Mouse (Mus musculus): ENCODE results near the gene Rpia.
"Not testable (repeated sequence)": the region's sequence is repeated elsewhere in the genome, so short reads cannot be mapped to it uniquely, and the experiment has no call there.

The Rpia gene

DNA sequence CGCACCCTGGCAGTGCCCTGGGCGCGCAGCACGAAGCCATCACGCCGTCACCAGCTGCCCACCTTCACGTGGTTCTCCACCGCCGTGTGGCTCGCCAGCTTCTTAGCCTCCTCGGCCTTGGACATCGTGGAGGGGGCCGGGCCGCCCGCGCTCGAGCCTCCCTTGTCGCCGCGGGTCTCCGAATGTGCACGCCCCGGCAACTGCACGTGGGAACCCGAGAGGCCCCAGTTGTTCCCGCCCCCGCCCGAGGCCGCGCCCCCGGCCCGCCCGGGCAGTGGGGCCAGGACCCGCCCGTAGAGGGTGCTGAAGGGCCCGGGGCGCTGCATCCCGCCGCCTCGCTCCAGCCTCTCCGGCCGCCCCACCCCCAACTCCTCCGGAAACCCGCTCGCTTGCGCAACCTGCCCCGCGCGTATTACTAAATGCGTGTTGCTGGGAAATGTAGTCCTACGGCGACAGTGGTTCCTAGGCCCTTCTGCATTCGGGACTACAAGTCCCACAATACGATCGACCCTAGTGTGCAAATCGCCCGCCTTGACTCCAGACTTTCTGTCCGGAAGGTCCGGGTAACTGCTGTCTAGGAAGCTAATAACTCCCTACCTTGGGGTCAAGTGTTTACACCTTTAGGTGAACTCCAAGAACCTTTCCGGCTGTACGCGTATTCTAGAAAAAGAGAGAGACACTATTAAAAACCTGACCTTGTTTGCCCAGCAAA is at the start of gene Rpia:
Rpia (minus strand) TSS at position 409 of the 712 bp plus-strand sequence.
- DNase-seq (ENCODE audit: low spot score): peak; percentile 98

DNA sequence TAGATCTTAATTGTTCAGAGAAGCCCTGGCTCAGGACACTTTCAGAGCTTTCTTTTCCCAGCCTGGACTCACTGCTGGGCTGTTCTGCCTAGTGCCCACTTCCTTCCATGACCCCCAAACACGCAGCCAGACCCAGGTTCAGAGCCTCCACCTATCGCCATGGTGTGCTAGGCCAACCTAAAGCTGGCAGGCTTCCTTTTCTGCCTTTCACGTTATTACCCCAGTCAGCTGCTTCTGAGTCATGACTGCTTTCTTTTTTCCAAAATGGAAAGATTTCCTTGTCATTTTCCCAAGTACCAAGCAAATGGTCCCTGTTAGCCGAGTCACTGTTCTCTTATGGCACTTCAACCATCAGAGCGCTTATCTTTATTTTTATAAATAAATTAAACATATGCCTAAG is 48.2 kb upstream of the Rpia start:
- no peak for DNase-seq (ENCODE audit: low spot score)

DNA sequence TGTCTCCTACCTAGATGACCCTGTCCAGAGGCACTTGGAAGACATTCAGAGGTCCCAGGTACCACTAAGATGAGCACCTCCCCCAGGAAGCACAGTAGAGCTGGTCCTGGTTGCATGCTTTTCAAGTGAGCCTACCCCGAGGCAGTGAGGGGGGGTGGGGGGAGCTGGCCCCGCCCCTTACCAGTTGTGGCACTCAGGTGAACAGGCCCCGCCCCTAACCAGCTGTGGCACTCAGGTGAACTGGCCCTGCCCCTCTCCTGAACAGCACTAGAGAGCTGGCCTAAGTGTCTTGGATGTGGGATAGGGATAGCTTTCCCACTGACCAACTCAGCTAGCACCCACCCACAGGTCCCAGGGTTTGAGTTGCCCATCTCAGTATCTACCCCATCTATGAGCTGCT is 46.5 kb upstream of the Rpia start:
- DNase-seq (ENCODE audit: low spot score): no peak

DNA sequence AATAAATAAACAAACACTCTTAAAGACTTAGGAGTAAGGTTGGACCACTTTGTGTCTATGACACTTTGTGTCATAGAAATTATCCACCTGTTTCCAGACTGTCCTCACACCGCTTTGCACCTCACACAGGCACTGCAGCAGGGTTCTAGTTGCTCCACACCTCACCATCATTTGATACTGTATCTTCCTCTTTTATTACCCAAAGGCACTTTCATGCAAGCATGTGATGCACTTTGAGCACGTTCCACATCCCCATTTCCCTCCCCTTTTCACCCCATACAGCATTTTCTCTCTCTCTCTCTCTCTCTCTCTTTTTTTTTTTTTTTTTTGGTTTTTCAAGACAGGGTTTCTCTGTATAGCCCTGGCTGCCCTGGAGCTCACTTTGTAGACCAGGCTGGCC is 45.3 kb upstream of the Rpia start:
- no peak for DNase-seq (ENCODE audit: low spot score)

DNA sequence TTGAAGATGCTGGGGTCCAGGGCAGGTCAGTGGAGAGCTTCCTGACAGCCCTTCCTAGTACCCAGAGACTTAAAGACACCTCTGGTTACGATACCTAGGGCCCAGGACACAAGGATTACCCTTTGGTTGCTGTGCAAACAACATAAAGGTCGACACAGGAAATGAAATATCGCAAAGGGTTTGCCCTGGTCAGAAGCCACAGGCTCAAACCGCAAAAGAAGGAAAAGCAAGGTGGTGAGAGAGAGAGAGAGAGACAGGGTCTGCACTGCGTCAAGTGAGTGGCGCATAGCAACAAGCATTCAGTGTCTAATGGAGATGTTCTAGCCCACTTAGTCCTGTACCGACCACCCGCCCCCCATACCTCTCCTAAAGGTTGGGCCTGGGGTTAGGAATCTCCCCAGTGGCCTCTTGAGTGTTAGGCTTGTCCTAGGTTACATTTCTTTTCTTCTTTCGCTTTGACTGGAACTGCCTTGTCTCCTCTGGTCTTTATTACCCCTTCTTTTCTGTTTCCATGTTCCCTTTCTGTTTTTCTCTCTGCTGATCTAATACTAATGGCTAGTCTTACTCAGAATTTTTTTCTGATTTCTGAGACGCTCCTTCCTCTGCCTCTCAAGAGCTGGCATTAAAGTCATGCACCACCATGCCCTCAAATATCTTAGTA is 39.3 kb upstream of the Rpia start:
- DNase-seq (ENCODE audit: low spot score): no peak

DNA sequence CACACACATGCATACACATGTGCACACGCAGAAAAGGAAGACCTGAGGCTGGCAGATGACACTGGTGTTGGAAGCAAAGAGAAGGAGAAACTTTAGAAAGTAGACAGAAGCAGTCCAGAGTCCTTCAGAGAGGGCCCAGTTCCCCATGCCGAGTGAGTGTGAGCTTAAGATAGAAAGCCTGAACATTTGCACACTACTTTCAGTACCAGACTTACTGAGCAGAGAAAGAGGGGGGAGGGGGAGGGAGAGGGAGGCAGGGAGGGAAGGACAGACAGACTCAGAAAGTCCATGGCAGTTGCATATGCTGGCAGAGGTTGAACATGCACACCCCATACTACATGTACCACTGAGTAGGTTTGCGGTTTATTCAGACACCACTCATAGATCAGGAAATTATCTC is 38.5 kb upstream of the Rpia start:
- DNase-seq (ENCODE audit: low spot score): no peak

DNA sequence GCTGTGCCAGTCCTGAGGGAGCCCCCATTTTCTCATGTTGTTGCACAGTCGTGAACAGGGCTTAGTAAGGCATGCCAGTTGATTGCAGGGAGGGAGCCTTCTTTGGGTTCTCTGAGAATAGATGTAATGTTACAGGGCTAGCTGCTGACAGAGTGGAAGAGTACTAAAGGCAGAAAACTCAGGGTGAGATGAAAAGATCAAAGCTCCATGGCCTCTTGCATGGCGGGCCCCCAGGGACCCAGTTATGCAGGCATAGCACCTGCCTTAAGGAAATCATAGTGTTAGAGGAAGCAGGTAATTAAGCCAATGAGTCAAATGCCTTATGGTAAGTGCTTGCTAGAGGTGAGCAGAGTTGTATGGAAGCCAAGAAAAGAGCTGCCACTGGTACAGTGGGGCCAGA is 37.4 kb upstream of the Rpia start:
- no peak for DNase-seq (ENCODE audit: low spot score)

DNA sequence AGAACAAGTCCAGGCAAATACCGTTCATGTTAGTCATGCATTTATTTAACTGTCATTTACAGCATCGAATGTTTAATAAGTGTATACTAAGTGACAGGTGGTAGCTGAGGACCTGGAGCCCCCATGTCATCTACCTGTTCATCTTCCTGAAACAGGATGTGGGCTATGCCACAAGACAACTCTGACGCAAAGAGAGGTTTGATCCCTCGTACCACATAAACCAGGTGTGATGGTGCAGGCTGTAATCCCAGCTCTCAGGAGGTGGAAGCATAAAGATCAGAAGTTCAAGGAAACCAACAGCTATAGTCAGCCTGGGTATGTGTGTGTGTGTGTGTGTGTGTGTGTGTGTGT is 32.9 kb upstream of the Rpia start:
- no peak for DNase-seq (ENCODE audit: low spot score)

DNA sequence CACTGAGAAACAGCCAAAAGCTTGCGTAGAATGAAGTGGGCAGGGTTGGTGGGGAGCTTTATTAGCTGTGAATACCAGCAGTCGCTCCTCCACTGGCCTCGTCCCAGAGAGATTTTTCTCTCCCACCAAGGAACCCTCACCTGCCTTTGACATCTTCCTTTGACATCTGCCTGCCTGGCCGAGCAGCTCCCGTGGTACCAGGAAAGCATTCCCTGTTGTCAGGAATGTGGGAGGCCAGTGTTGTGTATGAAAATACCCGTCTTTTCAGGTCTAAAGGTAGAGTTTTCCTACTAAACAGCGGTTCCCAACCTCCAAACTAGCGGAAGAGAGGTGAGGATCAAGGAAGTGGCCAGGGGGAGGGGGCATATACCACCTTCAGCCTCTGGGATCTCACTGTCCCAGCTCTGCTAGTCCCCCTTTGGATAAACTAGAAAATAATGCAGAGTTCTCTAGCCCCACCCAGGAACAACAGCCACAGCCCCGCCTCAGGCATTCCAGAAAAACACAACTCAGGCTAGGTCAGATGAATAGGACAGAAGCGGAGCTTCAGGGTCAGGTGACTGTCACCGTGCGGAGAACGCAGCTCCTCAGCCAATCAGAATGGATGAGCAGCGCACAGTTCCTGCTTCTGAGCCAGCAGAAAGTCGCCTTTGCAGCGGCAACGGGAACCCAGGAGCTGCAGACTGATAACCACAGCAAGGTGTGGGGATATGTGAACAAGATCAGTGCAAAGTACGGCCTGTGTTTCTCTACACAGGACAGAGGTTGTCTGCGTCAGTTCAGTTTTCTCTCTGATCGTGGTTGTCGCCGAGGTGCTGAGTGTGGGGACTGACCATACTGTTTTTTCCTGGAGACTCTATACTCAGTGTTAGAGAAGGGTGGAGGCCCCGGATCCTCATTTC is 32.3 kb upstream of the Rpia start:
- peak; percentile 86 for DNase-seq (ENCODE audit: low spot score)

DNA sequence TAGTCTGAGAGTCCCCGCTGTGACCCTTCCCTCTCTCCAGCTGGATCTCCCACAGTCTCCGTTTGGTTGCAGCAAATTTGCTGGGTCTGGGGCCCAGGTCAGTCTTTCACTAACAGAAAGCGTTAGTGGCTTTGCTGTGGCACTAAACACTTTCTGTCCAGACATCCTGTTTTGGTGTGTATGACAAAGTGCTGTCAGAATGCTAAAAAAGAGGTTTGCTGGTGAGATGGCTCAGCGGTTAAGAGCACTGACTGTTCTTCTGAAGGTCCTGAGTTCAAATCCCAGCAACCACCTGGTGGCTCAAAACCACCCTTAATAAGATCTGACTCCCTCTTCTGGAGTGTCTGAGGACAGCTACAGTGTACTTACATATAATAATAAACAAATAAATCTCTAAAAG is 31.2 kb upstream of the Rpia start:
- not testable (repeated sequence) for DNase-seq (ENCODE audit: low spot score)

DNA sequence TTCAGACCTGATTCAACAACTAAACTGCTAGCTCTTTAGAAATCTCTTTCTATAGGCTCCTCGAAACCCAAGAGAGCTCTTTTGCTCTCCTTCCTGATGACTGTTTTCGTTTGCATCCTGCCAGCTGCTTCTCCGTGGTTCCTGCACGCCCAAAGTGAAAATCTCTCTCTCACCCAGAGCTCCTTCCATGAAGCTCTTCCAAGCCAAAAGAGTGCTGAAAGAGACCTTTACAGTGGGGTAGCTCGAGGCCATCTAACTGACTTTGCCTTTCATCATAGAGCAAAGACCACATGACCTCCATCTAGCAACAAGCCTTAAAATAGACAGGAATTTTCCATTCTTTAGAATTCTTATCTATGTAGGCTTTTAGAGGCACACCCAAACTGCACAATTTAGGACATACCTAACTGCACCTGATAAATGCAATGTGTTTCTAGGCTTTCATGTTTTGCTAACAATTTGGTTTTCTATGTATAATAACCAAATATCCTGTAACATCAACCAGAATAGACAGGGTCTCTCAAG is 30.4 kb upstream of the Rpia start:
- DNase-seq (ENCODE audit: low spot score): no peak

DNA sequence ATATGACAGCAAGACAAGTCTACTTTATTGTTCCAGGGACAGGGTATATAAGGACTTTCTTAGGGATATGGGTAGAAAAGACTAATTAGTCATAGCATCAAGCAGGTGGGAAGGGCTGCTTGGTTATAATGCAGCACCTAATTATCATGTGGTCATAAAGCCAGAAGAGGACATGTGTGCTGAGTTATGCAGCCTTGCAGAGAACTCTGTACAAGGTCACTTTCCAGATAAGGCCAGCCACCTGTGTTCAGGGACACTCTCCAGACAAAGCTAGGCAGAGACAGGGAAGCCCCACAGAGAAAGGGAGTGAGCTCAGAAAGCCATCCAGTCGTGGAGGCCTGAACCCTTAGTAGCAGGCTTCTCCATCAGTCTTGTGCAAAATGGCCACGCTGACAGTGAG is 29.5 kb upstream of the Rpia start:
- no peak for DNase-seq (ENCODE audit: low spot score)

DNA sequence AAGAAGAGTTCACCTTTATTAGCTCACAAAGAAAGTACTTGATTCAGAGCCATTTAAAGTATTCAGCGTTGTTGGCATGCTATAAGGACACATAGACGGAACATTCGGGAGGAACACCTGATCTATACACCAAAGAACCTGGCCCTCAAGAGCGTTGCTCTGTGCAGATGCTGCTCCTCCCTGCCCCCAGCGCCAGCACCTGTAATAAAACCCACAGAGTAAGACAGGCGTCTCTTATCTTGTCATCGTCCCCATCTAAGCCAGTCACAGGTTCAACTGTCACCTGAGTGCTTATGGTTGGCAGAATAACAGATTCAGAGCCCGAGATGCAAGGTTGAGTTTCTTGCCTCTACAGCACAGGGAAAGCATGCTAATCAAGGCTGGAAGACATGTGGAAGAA is 23.4 kb upstream of the Rpia start:
- no peak for DNase-seq (ENCODE audit: low spot score)

DNA sequence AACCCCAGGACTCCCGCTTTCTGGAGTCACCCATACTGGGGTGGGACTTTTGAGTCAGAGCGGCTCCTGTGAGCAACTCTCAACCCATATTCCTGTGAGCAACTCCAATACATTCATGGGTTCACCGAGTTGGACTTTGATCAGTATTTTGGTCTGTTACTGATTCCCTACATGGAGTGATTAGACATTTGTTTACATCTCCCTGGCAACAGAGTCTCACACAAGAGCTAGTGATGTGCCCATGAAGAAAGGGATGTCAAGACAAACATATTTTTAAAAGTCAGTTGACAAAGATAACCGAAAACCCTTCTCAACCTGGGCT is 22.6 kb upstream of the Rpia start:
- no peak for DNase-seq (ENCODE audit: low spot score)

DNA sequence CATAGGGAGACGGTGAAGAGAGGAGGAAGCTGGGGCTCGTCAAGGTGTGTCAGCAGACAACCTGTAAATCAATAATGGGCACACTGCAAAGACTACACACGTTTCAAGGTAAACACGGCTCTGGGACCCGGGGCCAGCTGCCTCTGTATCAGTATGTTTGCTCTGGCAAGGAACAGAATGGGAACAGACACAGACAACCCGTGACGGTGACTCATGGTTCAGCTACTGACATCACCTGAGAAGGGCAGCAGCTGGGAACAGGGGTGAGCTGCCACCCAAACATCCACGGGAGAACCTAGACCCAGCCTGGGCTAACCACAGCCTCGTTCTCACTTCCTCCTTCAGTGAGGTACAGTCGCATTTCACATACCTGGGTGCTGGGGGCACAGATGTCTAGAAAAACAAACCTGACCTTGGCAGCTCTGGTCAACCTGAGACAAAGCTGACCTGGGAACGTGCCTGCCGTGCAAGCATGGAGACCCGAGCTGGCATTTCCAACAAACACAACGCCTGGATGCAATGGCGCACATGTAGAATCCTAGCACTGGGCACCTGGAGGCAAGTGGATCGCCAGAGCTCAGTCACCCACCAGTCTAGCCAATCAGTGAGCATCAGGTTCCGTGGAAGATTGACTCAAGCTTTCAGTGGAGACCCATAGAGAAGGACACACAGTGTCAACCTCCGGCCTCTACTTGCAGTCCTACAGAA is 22.0 kb upstream of the Rpia start:
- DNase-seq (ENCODE audit: low spot score): no peak

DNA sequence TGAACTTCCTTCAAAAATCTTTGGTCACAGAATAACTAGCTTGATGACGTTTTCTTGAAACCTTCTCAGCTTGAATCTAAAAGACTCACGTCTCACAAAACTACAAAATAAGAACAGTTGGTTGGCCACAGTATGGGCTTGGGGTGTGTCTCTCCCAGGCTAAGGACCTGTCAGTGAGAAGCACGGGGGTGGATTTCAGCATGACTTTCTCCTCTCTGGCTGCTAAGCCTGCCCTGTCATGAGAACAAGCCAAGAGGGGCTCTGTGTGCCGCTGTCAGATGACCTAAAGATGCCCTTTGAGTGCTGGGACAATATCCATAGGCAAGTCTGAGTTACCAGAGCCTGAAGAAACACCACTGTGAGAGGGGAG is 20.5 kb upstream of the Rpia start:
- DNase-seq (ENCODE audit: low spot score): no peak

DNA sequence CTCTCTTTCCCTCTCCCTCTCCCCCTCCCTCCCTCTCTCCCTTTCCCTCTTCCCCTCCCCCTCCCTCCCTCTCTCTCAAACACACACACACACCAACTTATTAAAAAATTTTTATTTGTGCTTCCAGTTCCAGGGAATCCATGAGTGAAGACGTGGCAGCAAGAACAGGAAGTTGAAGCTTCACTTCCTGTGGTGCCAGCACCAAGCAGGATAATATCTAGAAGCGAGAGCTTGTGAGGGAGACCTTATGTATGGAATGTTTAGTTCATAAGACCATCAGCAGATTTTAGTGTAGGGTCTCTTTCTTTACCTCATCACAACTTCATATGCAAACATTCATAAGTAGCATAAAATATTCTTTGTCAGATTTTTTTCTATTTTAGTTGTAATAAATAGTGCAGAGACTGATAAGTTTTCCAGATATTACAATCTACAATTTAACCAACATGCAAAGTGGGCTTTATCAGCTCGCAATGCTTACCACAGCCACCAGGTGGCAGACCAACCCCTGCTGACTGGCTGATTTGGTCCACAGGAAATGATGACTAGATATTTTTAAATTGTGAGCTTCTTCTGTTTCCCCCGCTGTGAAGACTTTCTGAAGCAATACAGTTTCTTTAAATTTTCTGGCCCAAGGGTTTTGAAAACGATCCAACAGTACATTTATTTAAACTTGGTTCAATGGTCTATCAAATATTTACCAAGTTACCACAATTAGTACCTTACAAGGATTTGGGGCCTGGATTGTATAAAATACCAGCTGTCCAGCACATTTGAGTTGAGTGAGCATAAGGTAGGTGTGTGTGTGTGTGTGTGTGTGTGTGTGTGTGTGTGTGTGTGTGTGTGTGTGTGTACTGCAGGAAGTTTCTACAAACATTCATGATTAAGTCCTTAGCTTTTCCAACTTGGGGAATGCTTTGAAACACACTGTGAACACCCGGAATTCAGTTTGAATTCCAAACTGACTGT is 19.8 kb upstream of the Rpia start:
- DNase-seq (ENCODE audit: low spot score): peak; percentile 82

DNA sequence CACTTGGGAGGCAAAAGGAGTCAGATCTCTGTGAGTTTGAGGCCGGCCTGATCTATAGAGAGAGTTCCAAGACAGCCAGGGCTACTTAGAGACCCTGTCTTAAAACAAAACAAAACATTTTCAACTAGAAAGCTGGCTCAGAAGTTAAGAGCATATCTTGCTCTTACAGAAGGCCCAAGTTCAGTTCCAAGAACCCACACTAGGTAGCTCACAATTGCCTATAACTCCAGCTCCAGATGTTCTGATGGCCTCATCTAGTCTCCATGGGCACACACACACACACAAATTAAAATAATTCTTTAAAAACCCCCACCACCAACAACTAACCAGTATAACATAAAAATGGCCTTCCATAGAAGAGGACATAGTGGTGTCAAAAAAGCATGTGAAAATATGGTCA is 18.5 kb upstream of the Rpia start:
- no peak for DNase-seq (ENCODE audit: low spot score)

DNA sequence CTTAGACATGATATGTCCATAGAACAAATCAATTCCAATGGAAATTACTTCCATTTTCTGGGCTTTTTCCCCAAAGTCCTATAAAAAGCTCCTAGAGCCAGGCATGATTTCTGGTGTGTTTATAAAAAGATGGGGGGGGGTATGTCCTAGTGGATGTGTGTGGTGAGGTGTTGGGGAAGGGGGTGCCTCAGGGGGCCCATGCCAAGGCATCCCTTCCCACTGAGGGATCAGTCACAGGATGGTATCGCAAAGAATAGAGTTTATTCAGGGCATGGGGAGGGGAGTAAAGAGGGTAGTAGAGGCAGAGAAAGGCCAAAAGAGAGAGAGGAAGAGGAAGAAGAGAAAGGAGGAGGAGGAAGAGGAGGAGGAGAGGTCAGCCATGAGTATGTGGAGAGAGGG is 14.5 kb upstream of the Rpia start:
- DNase-seq (ENCODE audit: low spot score): no peak

DNA sequence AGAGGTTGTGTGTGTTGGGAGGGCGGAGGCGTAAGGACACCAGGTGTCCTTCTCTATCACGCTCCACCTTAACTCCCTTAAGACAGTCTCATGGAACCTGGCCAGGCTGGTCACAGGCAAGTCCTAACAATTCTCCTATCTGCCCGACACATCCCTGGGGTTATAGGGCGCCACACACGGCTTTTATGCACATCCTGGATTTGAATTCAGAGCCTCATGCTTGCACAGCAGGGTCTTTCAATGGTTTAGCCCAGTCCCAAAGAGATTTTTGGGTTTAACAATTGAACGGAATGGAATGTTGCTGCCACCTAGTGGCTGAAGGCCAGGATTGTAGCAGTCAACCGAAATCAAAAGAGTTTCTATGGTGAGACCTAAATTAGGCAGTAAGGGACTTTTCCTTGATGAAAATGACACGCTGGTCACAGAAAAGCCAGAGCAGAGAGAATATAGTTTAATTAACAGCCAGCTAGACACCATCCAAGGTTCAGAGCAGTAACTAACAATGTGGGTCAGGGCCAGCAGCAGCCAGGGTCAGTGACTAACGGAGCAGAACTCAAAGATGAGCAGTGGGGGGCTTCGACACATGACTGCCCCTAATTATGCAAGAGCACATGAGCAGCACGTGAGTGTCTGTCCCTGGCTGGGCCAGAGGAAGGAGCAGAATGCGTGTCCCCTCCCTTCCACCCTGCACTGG is 13.9 kb upstream of the Rpia start:
- peak; percentile 93 for DNase-seq (ENCODE audit: low spot score)

DNA sequence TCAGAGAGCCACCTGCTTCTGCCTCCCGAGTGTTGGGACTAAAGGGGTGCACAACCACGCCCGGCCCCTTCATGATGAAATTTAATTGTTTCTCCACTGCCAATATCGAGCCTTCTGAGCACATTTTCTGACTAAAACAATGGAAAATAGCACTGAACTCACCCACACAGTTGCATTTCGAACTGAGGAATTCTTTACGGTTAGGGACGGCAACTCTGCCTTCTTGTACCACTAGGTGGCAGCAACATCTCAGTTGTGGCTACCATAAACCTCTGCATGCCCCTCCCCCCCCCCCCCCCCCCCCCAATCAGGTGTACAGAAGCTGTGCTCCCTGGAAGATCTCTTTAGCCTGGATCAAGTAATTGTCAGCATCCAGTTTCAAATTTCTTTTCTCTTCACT is 13.2 kb upstream of the Rpia start:
- DNase-seq (ENCODE audit: low spot score): peak; percentile 90

All from embryo, embryonic 10 days (tissue).